Mouse (Mus musculus) midbrain, embryonic 11.5 days (tissue): ENCODE results near the gene Socs2. TPM values are rescaled to one million over a fixed set of nuclear protein-coding genes. Genes with fewer than 3 reads are reported as not detected.

Experiments used
- ATAC-seq: fragments of 200-750 bp; cut with Nextera tagmentation; 2 replicates; pipeline ENCODE4 v1.8.0; 2017; ENCODE audit warnings: moderate TSS enrichment, moderate library complexity; ENCODE audit not compliant: low FRiP score
- DNase-seq: peaks from one replicate; pipeline ENCODE4 v3.0.0; 2015; ENCODE audit warnings: low spot score; ENCODE audit errors: missing footprints
- H3K27ac ChIP-seq: fragments of 300-500 bp; sonication (generic); 2 replicates; pipeline ENCODE4 v1.5.1; 2014; ENCODE audit warnings: low read depth, low read length
- H3K27me3 ChIP-seq: fragments of 300-500 bp; sonication (generic); 2 replicates; pipeline ENCODE4 v1.6.1; 2014; ENCODE audit warnings: mild to moderate bottlenecking, low read length, moderate library complexity, mixed read lengths; ENCODE audit not compliant: control insufficient read depth, insufficient read depth
- H3K36me3 ChIP-seq: fragments of 300-500 bp; sonication (generic); 2 replicates; pipeline ENCODE4 v1.6.1; 2014; ENCODE audit warnings: mild to moderate bottlenecking, low read length, moderate library complexity, mixed read lengths; ENCODE audit not compliant: control insufficient read depth, insufficient read depth
- H3K4me1 ChIP-seq: fragments of 300-500 bp; sonication (generic); 2 replicates; pipeline ENCODE4 v1.6.1; 2014; ENCODE audit warnings: low read length; ENCODE audit not compliant: control insufficient read depth, insufficient read depth
- H3K4me2 ChIP-seq: fragments of 300-500 bp; sonication (generic); 2 replicates; pipeline ENCODE4 v1.6.1; 2014; ENCODE audit warnings: mild to moderate bottlenecking, moderate library complexity
- H3K4me3 ChIP-seq: fragments of 300-500 bp; sonication (generic); 2 replicates; pipeline ENCODE4 v1.5.1; 2014; ENCODE audit warnings: low read depth, low read length
- H3K9ac ChIP-seq: fragments of 300-500 bp; sonication (generic); 2 replicates; pipeline ENCODE4 v1.6.1; 2014; ENCODE audit warnings: low read length
- H3K9me3 ChIP-seq: fragments of 300-500 bp; sonication (generic); 2 replicates; pipeline ENCODE4 v1.6.1; 2016; ENCODE audit warnings: low read length; ENCODE audit not compliant: control insufficient read depth
- WGBS: fragments of 180-500 bp; shearing (Covaris S2); extraction: QIAGEN DNeasy Blood & Tissue Kit; methylation state at CpG from one replicate; pipeline ENCODE4 v1.1.7; 2014; 5-methylcytosine and 5-hydroxymethylcytosine counted together
- polyA plus RNA-seq: library from polyadenylated mRNA; unstranded; fragments of >200 nt; fragmentation: Nextera tagmentation; extraction: Ambion mirVana; gene quantifications from 2 replicates; pipeline ENCODE4 v1.2.1, GENCODE M21; 2014

Gene Socs2
- polyA plus RNA-seq, 1 experiment from 2014 or later, result 28.8 TPM

GRCm38 (mm10) chr10:95453282-95453681 is 36.3 kb upstream of the Socs2 start:
- WGBS, result 83% methylated on average over 5 of the region's 5 CpGs
- no peak overlapping the region for H3K4me2 ChIP-seq
- H3K4me3 ChIP-seq, result no peak overlapping the region
- no peak overlapping the region for H3K9ac ChIP-seq
- H3K27ac ChIP-seq, result no peak overlapping the region
- no peaks in the 10 kb centered on the region for H3K36me3 ChIP-seq
- DNase-seq (no peak), ATAC-seq (no peak)
- no peaks in the 10 kb centered on the region for H3K9me3 ChIP-seq
- H3K4me1 ChIP-seq, result no peaks in the 10 kb centered on the region
- H3K27me3 ChIP-seq, result no peaks in the 10 kb centered on the region

GRCm38 (mm10) chr10:95449033-95449432 is 32.1 kb upstream of the Socs2 start:
- DNase-seq (no peak), ATAC-seq (no peak)
- Histone ChIP-seq H3K36me3 (no peaks in the 10 kb centered on the region), H3K4me2 (no peak overlapping the region), H3K27me3 (no peaks in the 10 kb centered on the region), H3K9me3 (no peaks in the 10 kb centered on the region), H3K4me1 (no peaks in the 10 kb centered on the region), H3K27ac (no peak overlapping the region), H3K4me3 (no peak overlapping the region), H3K9ac (no peak overlapping the region)
- 91% methylated on average over 6 of the region's 6 CpGs for WGBS

- H3K4me2 ChIP-seq, result no peak overlapping the region
These were observed 31.0 kb upstream of the Socs2 start for GRCm38 (mm10) chr10:95447954-95448353.

GRCm38 (mm10) chr10:95445104-95446056 is 28.4 kb upstream of the Socs2 start:
- 88% methylated on average over 18 of the region's 18 CpGs for WGBS
- DNase-seq (no peak), ATAC-seq (no peak)
- H3K9ac ChIP-seq, result no peak overlapping the region
- H3K4me3 ChIP-seq, result no peak overlapping the region
- no peaks in the 10 kb centered on the region for H3K9me3 ChIP-seq
- H3K4me2 ChIP-seq, result no peak overlapping the region
- H3K27ac ChIP-seq, result no peak overlapping the region
- H3K4me1 ChIP-seq, result no peaks in the 10 kb centered on the region
- no peaks in the 10 kb centered on the region for H3K36me3 ChIP-seq
- H3K27me3 ChIP-seq, result no peaks in the 10 kb centered on the region

More at GRCm38 (mm10) chr10:95447954-95448353, 31.0 kb upstream of the Socs2 start:
- ATAC-seq, result no peak
- Histone ChIP-seq H3K27me3 (no peaks in the 10 kb centered on the region), H3K4me1 (no peaks in the 10 kb centered on the region), H3K9me3 (no peaks in the 10 kb centered on the region), H3K36me3 (no peaks in the 10 kb centered on the region), H3K4me3 (no peak overlapping the region), H3K27ac (no peak overlapping the region), H3K9ac (no peak overlapping the region)
- WGBS, result 93% methylated on average over 16 of the region's 16 CpGs
- no peak for DNase-seq

GRCm38 (mm10) chr10:95442334-95442733 is 25.4 kb upstream of the Socs2 start:
- Histone ChIP-seq H3K9me3 (no peaks in the 10 kb centered on the region), H3K9ac (no peak overlapping the region), H3K4me1 (no peaks in the 10 kb centered on the region), H3K27me3 (no peaks in the 10 kb centered on the region), H3K27ac (no peak overlapping the region), H3K36me3 (no peaks in the 10 kb centered on the region), H3K4me3 (no peak overlapping the region), H3K4me2 (no peak overlapping the region)
- DNase-seq, result no peak
- 87% methylated on average over 4 of the region's 4 CpGs for WGBS
- no peak for ATAC-seq

- no peak for DNase-seq
- no peak for ATAC-seq
- no peaks in the 10 kb centered on the region for H3K27me3 ChIP-seq
These were observed 23.6 kb upstream of the Socs2 start for GRCm38 (mm10) chr10:95440566-95440965.

GRCm38 (mm10) chr10:95439718-95440339 is 22.8 kb upstream of the Socs2 start:
- H3K9ac ChIP-seq, result no peak overlapping the region
- ATAC-seq, result no peak
- H3K27me3 ChIP-seq, result no peaks in the 10 kb centered on the region
- WGBS, result 89% methylated on average over 10 of the region's 10 CpGs
- H3K4me2 ChIP-seq, result no peak overlapping the region
- no peaks in the 10 kb centered on the region for H3K9me3 ChIP-seq
- no peak overlapping the region for H3K4me3 ChIP-seq
- no peak for DNase-seq
- H3K27ac ChIP-seq, result no peak overlapping the region
- no peaks in the 10 kb centered on the region for H3K4me1 ChIP-seq
- no peaks in the 10 kb centered on the region for H3K36me3 ChIP-seq

More at GRCm38 (mm10) chr10:95440566-95440965, 23.6 kb upstream of the Socs2 start:
- Histone ChIP-seq H3K4me1 (no peaks in the 10 kb centered on the region), H3K4me2 (no peak overlapping the region), H3K4me3 (no peak overlapping the region), H3K9me3 (no peaks in the 10 kb centered on the region), H3K27ac (no peak overlapping the region), H3K36me3 (no peaks in the 10 kb centered on the region), H3K9ac (no peak overlapping the region)
- 52% methylated on average over 2 of the region's 2 CpGs for WGBS

- H3K27ac ChIP-seq, result no peak overlapping the region
- no peak overlapping the region for H3K4me3 ChIP-seq
- no peaks in the 10 kb centered on the region for H3K9me3 ChIP-seq
- H3K9ac ChIP-seq, result no peak overlapping the region
- no peaks in the 10 kb centered on the region for H3K27me3 ChIP-seq
- DNase-seq, result no peak
- no peak overlapping the region for H3K4me2 ChIP-seq
- no peak for ATAC-seq
- H3K36me3 ChIP-seq, result no peaks in the 10 kb centered on the region
- no peaks in the 10 kb centered on the region for H3K4me1 ChIP-seq
- WGBS, result 80% methylated on average over 11 of the region's 11 CpGs
These were observed 22.0 kb upstream of the Socs2 start for GRCm38 (mm10) chr10:95438941-95439340.

- no peaks in the 10 kb centered on the region for H3K4me1 ChIP-seq
- H3K27ac ChIP-seq, result no peak overlapping the region
- H3K9ac ChIP-seq, result no peak overlapping the region
- H3K9me3 ChIP-seq, result no peaks in the 10 kb centered on the region
- 92% methylated on average over 10 of the region's 10 CpGs for WGBS
- ATAC-seq (no peak), DNase-seq (no peak)
- H3K27me3 ChIP-seq, result no peaks in the 10 kb centered on the region
- H3K4me3 ChIP-seq, result no peak overlapping the region
- H3K4me2 ChIP-seq, result no peak overlapping the region
- H3K36me3 ChIP-seq, result no peaks in the 10 kb centered on the region
These were observed 13.3 kb upstream of the Socs2 start for GRCm38 (mm10) chr10:95430271-95430670.
